Mouse (Mus musculus) cerebellum, adult 9-11 months (tissue): ENCODE measurements at regions not wholly inside any gene's neighbourhood (a gene's known extent, or its start where the extent isn't known, plus 50 kb on each side); places are given as distances from the start of the nearest gene placed in this dataset.
A peak's percentile ranks its signal among the peaks of the same experiment; 100 is the strongest.

Source experiments
- DNase-seq: peaks from one replicate; pipeline ENCODE4 v3.0.0; 2022

DNA sequence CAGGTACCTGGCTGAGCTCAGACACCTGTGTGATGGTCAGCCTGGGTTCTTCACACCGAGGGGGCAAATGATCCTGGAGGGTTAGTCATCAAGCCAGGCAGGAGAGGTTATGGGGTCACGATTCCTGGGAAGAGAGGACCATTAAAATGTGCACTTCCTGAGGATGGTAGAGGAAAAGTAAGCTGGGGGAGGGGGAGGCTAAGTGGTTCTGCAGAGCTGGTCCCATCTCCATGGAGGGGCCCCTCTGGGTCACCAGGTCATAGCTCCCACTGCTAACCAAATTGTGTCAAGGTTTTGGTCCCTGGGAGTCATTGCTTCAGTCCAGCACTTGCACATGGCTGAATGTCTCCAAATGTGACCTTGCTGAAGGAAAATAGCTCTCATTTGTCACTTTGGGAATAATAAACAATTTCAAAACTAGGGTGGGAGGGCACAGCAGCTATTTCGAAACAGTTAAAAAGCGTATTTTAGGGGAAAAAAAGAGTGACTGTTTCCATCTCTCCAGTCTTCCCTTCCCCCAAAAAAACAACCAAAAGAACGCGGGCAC is 395.5 kb downstream of the Wdr11 start:
- no peak for DNase-seq

GRCm38 (mm10) chr7:129987713-129988112 is 396.1 kb downstream of the Wdr11 start:
- DNase-seq: no peak

DNA sequence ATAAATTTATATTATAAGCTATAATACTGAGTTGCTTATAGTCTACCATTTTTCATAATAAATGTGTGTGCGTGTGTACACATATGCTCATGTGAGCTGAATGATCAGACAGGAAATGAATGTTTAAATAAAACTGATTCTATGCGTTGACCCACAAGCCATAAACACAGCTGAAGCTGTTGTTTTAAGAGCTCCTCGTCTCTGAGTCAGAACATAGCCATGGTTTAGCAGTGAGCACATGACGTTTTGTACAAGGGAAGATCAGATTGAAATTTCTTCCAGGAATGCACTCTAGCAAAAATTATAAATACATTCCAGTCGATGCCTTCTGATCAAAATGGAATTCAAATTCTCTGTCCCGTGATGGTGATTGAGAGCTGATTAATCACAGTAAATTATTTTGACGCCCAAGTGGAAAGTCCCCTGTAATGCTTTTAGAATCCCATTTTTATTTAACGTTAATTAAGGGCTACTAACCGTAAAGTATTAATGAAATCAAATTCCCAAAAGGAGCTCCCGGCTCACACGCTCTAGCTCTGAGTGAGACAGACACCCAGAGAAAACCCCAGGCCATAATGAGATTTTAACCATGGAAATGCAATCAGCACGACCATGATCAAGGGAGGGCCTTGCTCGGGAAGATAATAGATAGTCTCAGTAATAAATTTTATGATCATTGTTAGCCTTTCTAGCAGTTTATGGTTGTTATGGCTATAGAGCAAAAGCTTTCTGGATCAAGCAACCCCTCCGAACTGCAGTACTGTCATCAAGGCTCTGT is 402.0 kb downstream of the Wdr11 start:
- no peak for DNase-seq

- no peak for DNase-seq
Observed at GRCm38 (mm10) chr7:129995529-129995928, 403.9 kb downstream of the Wdr11 start.

GRCm38 (mm10) chr7:130001064-130001463 is 409.4 kb downstream of the Wdr11 start:
- DNase-seq: peak; percentile 9

DNA sequence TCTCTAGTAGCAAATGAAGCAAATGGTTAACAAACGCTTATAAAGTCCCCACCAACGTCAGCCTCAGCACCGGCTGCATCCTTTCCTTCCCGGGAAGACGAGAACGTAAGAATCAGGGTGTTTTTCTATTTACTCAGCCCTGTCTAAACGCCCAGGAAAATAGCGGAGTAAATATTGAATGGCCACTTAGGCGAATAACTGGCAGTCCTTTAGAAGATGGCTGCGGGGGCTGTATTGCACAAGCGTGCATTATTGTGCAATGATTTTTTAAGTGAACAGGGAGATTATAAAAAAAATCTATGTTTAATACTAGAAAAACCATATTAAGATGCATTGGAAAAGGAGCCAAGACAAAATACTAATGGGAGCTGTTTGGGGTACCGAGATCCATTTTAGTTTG is 410.3 kb downstream of the Wdr11 start:
- DNase-seq: no peak

DNA sequence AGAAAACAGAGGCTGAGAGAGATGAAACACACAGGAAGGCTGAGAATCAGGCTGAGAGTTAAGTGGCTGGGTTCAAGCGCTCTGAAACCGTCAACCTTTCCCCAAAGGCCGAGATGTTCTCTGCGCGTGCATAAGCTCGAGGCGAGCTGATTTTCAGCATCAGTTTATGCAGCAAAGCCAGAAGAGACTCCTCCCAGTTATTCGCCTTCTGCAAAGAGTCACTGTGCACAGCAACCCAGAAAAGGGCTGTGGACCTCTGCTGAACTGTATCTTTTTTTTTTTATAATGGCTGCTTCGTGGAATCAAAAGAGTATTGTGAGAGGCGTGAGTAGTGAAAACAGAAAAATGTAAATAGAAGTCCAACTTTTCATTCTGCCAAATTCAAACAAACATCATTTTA is 413.7 kb downstream of the Wdr11 start:
- DNase-seq: no peak

- no peak for DNase-seq
Observed at GRCm38 (mm10) chr7:130007993-130008583, 416.4 kb downstream of the Wdr11 start.

DNA sequence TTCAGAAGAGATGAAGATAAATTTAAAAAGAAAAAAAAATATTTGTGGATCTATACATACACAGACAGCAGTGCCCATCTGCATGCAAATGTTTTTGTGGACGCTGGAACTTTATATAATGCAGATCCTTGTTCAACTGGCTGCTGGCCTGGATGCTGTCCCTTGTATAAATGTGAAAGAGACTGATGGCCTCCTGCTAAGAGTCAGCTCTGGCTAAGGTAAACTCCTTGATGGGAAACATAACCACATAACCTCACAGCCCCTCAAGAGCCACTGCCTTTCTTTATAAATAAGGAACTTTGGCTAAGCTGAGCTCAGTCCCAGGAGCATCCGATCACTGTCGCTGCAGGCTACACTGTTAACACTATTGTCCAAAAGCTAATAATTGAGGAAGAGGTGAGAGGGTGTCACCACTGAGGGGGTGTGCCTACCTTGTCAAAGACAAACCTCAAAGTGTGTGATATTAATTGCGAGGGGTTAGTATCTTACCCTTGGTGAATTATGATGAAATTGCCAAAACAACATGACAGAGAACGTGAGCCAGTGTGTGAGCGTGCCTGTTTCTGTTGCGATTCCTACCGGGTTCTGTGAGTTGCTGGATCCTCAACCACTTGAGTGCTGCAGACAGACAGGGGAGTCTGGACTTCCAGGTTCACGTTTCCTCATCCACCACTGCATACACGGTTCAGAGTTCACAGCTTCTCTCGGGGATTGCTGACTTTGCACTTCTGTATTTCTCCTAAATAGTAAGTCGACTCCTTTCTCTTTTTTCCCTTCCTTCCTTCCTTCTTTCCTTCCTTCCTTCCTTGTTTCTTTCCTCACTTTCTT is 417.1 kb downstream of the Wdr11 start:
- no peak for DNase-seq

DNA sequence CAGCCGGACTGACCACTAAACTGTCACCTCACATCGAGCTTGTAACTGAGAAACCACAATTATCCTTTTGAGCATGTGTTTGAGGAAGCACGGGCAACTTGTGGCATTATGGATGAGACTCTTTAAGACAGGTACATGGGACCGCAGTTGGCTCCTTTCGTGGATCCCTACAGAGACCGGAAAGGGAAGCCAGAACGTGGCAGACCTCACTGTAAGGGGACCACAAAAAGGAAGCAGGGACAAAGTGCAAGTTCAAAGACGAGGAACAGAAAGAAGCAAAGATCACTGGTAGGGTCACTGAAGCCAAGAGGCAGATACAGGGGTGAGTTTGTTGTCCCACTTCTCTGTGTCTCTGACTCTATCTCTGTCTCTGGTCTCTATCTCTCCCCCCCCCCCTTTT is 420.4 kb downstream of the Wdr11 start:
- DNase-seq: no peak

GRCm38 (mm10) chr7:130013109-130013508 is 421.4 kb downstream of the Wdr11 start:
- no peak for DNase-seq

- no peak for DNase-seq
Observed at GRCm38 (mm10) chr7:130014609-130015008, 422.9 kb downstream of the Wdr11 start.

- no peak for DNase-seq
Observed at GRCm38 (mm10) chr7:130015375-130016014, 423.8 kb downstream of the Wdr11 start.

GRCm38 (mm10) chr7:130016015-130016874 is 424.6 kb downstream of the Wdr11 start:
- DNase-seq: no peak

DNA sequence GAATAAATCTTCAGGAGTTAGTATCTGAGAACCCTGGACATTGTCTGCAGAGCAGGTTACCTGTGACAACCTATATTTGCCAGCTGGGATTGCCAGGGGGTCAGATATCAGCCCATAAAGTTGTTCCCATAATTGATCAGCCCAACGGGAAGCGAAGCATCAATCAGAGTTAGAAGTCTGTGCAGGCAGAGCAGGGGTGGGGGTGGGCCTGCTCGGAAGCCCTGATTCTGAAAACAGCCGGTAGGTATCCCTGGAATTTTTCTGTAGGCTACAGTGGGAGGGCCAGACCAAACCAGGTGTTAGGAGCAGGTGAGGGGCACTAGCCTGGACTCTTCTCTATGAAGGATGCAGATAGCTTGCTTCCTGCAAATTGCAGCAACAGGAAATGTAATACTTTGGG is 427.2 kb downstream of the Wdr11 start:
- no peak for DNase-seq

DNA sequence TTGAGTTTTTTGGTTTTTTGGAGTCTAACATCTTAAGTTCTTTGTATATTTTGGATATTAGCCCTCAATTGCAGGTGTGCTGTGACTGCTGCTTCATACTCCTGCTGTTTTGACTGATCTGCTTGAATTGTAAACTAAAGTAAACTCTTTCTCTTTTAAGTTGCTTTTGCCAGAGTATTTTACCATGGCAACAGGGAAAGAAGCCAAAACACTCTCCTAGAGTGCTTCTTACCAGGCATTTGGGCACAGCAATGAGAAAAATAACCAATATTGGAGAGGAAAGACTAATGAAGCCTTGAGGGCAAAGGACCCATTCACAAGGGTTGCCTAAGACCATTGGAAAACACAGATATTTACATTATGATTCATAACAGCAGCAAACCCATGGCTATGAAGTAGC is 437.3 kb downstream of the Wdr11 start:
- DNase-seq: peak; percentile 2

- no peak for DNase-seq
Observed at GRCm38 (mm10) chr7:130030711-130031110, 439.0 kb downstream of the Wdr11 start.

GRCm38 (mm10) chr7:130036235-130036634 is 444.6 kb downstream of the Wdr11 start:
- no peak for DNase-seq

GRCm38 (mm10) chr7:130036845-130037572 is 445.3 kb downstream of the Wdr11 start:
- no peak for DNase-seq

DNA sequence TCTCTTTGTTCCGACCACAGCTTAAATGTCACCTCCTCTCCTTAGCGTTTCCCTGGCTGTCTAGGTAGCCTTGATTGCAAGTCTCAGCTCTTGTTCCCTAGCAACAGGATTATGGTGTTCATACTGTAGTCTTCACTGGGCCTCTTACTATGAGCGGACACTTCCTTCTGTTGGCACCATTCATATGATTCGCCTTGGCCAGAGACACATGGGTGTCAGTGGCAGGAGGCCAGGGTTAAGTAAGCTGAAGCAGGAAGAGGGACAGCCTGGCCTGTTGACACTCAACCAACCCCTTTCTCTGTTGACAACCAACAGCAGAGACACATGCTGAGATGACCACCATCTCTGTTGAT is 445.9 kb downstream of the Wdr11 start:
- no peak for DNase-seq

DNA sequence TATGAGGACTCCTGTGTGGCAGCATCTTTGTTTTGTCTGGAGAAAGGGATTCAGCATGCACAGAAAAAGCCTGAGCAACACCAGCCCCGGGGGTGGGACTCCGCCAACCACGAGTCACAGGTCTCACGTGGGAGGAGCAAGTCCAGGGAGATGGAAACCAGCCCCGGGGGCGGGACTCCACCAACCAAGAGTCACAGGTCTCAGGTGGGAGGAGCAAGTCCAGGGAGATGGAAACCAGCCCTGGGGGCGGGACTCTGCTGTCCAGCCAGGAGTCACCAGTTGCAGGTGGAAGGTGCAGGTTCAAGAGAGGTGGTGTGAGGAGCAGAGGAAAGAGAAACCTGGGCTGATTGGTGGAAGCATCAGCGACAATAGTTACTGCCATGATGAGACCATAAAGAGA is 448.9 kb downstream of the Wdr11 start:
- DNase-seq: no peak
